ENCODE assay signal across 37 mouse cellular contexts in the genomic region with DNA sequence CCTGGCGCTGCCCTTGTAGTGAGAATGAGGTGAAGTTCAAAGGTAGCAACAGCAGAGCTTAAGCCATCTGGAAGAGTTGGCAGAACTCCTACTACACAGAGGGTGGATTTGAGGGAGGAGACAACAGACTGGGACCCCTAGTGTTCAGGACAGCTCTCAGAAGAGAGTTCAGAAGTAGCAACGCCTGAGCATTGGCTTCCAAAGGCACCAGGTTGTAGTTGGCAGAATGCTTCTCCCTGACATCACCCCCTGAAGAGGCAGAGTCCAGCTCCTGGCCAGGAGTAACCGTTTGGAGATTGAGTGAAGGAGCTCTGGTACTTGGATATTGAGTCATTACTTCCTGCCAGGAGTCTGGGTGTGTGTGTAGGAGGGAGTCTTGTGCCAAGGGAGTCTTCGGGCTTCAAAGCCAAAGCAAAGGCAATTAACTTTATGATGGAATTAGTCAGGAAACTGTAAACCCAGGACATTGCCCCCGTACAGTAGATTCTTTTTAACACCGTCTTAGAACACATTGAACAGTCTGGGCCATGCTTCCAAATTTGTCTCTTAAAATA. TPM values are rescaled to one million over a fixed set of nuclear protein-coding genes. Genes with fewer than 3 reads are reported as not detected.
DNase-seq lines count a peak whose midpoint lies in the region; TF ChIP-seq lines count a peak whose summit lies in the region.
"Had no signal": no experiment of that assay in that cellular context is flagged by ENCODE, and none has a peak within 500 bp of the region (broad histone marks: within the 10 kb centered on the region; RNA-seq: fewer than 3 reads in every experiment).

No protein-coding gene starts in this region.

- no peak for TF ChIP-seq POLR2A in small intestine, adult 2 months (IDR thresholded peaks at IDR 0.05; ENCODE audit: low read depth, low read length)

- H3K9me3 ChIP-seq in hindbrain, embryonic 10.5 days = no peaks in the 10 kb centered on the region
- no peaks in the 10 kb centered on the region for H3K9me3 ChIP-seq in limb, embryonic 10.5 days (replicated peaks)
- H3K9me3 ChIP-seq: forebrain, embryonic 13.5 days; heart, embryonic 10.5 days; heart, embryonic 15.5 days; hindbrain, embryonic 12.5 days; liver, embryonic 12.5 days; stomach, embryonic 15.5 days had no signal

- peak; percentile 16 for DNase-seq in left cerebral cortex, postnatal 4 days
- DNase-seq in left cerebral cortex, postnatal 10 days (ENCODE audit: extremely low spot score in 1 of 2, low spot score in 2 of 2) = no peak
- DNase-seq in cerebellum, adult 8-10 months = peak; percentile 20
- DNase-seq in cerebellum, postnatal 36 days = peak; percentile 5 to 23
- DNase-seq in hindbrain, embryonic 10.5 days (ENCODE audit: low spot score) = no peak
- DNase-seq in limb, embryonic 10.5 days (ENCODE audit: low spot score) = no peak
- no peak for DNase-seq in adrenal gland, postnatal 14 days
- DNase-seq: adrenal gland, postnatal 25 days; B cell, adult 2 months; gastrocnemius, postnatal 14 days; kidney, adult 11 months; liver, postnatal 0 days; lung, postnatal 36 days; right cerebral cortex, adult 18-20 months; right cerebral cortex, postnatal 4 days; thymus, postnatal 14 days had no signal

- no peaks in the 10 kb centered on the region for H3K27me3 ChIP-seq in small intestine, adult 2 months (ENCODE audit: control insufficient read depth, insufficient read depth, low read length)
- peaks cover 3% of the 10 kb centered on the region; the same call in 1 of the 2 replicates for H3K27me3 ChIP-seq in hindbrain, embryonic 10.5 days (ENCODE audit: insufficient read depth, poor library complexity, severe bottlenecking)
- H3K27me3 ChIP-seq in limb, embryonic 10.5 days (ENCODE audit: low read depth, poor library complexity, severe bottlenecking) = no peaks in the 10 kb centered on the region
- H3K27me3 ChIP-seq: forebrain, embryonic 13.5 days; hindbrain, embryonic 12.5 days; liver, embryonic 12.5 days; stomach, embryonic 15.5 days had no signal

- H3K36me3 ChIP-seq in small intestine, adult 2 months (ENCODE audit: control insufficient read depth, insufficient read depth, low read length) = no peaks in the 10 kb centered on the region
- no peaks in the 10 kb centered on the region for H3K36me3 ChIP-seq in hindbrain, embryonic 10.5 days
- no peaks in the 10 kb centered on the region for H3K36me3 ChIP-seq in limb, embryonic 10.5 days
- H3K36me3 ChIP-seq: heart, embryonic 10.5 days; heart, embryonic 15.5 days; hindbrain, embryonic 12.5 days; liver, embryonic 12.5 days; stomach, embryonic 15.5 days had no signal

- H3K4me1 ChIP-seq in small intestine, adult 2 months (ENCODE audit: control insufficient read depth, insufficient read depth, insufficient read length, low read length) = peaks cover 25% of the 10 kb centered on the region
- peaks cover 5% of the 10 kb centered on the region for H3K4me1 ChIP-seq in hindbrain, embryonic 10.5 days (replicated peaks)
- peaks cover 2% of the 10 kb centered on the region for H3K4me1 ChIP-seq in limb, embryonic 10.5 days
- H3K4me1 ChIP-seq: forebrain, embryonic 13.5 days; heart, embryonic 15.5 days; liver, embryonic 12.5 days; stomach, embryonic 15.5 days had no signal

- H3K4me3 ChIP-seq in small intestine, adult 2 months (ENCODE audit: low read depth, low read length) = no peak overlapping the region
- no peak overlapping the region for H3K4me3 ChIP-seq in hindbrain, embryonic 10.5 days
- no peak overlapping the region for H3K4me3 ChIP-seq in limb, embryonic 10.5 days
- H3K4me3 ChIP-seq: forebrain, embryonic 13.5 days; heart, embryonic 10.5 days; heart, embryonic 15.5 days; hindbrain, embryonic 12.5 days; liver, embryonic 12.5 days; stomach, embryonic 15.5 days had no signal

- peak overlapping the region; percentile 93 for H3K27ac ChIP-seq in small intestine, adult 2 months (ENCODE audit: insufficient read depth, low read depth, low read length)
- no peak overlapping the region for H3K27ac ChIP-seq in hindbrain, embryonic 10.5 days
- no peak overlapping the region for H3K27ac ChIP-seq in limb, embryonic 10.5 days
- H3K27ac ChIP-seq: forebrain, embryonic 13.5 days; heart, embryonic 10.5 days; heart, embryonic 15.5 days; hindbrain, embryonic 12.5 days; hindbrain, postnatal 0 days; liver, embryonic 12.5 days; stomach, embryonic 15.5 days had no signal

- WGBS in small intestine, adult 2 months = 21% methylated on average over 6 of the region's 6 CpGs
- 86% methylated on average over 6 of the region's 6 CpGs for WGBS in hindbrain, embryonic 10.5 days
- WGBS in limb, embryonic 10.5 days = 68% methylated on average over 6 of the region's 6 CpGs

- TF ChIP-seq CTCF in small intestine, adult 2 months (IDR thresholded peaks at IDR 0.05; ENCODE audit: extremely low read depth, insufficient read length, insufficient replicate concordance, low read depth, low read length) = no peak

- intact Hi-C loops in left cerebral cortex, postnatal 4 days (cut with DNase I) = no loop called here
- intact Hi-C loops in left cerebral cortex, postnatal 10 days (cut with DNase I) = no loop called here

RNA-seq across cellular contexts. Expression of gene E030025P04Rik, which starts 43.5 kb away (rescaled TPM):
- total RNA-seq in left cerebral cortex, postnatal 4 days (2021) = not detected
- total RNA-seq in left cerebral cortex, postnatal 10 days (2021) = not detected
- polyA plus RNA-seq in small intestine, adult 2 months (2012; rRNA removed) = not detected in 2 replicates
- polyA plus RNA-seq in hindbrain, embryonic 10.5 days (2016; fragmentation: Nextera tagmentation; extraction: Ambion mirVana) = not detected in 2 replicates
- polyA plus RNA-seq in limb, embryonic 10.5 days (2016; fragmentation: Nextera tagmentation; extraction: Ambion mirVana) = not detected in 2 replicates
- total RNA-seq in adrenal gland, postnatal 14 days (2021) = not detected in 2 replicates
- total RNA-seq: adrenal gland, postnatal 25 days; gastrocnemius, postnatal 14 days; granulocyte monocyte progenitor cell, adult 5-6 weeks; heart, postnatal 25 days; hindbrain, postnatal 0 days; layer of hippocampus, postnatal 10 days; left cerebral cortex, adult 18-20 months; left cerebral cortex, postnatal 25 days; megakaryocyte, adult 5-6 weeks; neutrophil, adult 5-6 weeks had no signal
- polyA plus RNA-seq: embryonic facial prominence, embryonic 11.5 days; forebrain, embryonic 13.5 days; heart, embryonic 10.5 days; heart, embryonic 15.5 days; hindbrain, embryonic 12.5 days; hindbrain, postnatal 0 days; kidney, embryonic 16.5 days; limb, embryonic 14.5 days; liver, embryonic 12.5 days; liver, postnatal 0 days; midbrain, embryonic 11.5 days; midbrain, embryonic 16.5 days; neural tube, embryonic 11.5 days; stomach, embryonic 15.5 days had no signal

Comparison
In these comparisons a context has a peak if more than half of its experiments do, and no peak if none do; other contexts are left out.
1. DNase-seq: peak in left cerebral cortex, postnatal 4 days (single experiment), cerebellum, adult 8-10 months (single experiment) and cerebellum, postnatal 36 days (2 of 2); none in left cerebral cortex, postnatal 10 days (0 of 2), hindbrain, embryonic 10.5 days (single experiment), limb, embryonic 10.5 days (single experiment) and adrenal gland, postnatal 14 days (single experiment).